Mouse (Mus musculus) right cerebral cortex, postnatal 4 days (tissue): ENCODE data around the gene Wfikkn2.
"Not testable (repeated sequence)": the region's sequence is repeated elsewhere in the genome, so short reads cannot be mapped to it uniquely, and the experiment has no call there.

Experiments
- DNase-seq: peaks from one replicate; pipeline ENCODE4 v3.0.0-alpha.2; 2022

Wfikkn2 gene

GRCm38 (mm10) chr11:94245955-94246788 is at the start of gene Wfikkn2:
Wfikkn2 (minus strand) TSS chr11:94246005.
- DNase-seq, result no peak

DNA sequence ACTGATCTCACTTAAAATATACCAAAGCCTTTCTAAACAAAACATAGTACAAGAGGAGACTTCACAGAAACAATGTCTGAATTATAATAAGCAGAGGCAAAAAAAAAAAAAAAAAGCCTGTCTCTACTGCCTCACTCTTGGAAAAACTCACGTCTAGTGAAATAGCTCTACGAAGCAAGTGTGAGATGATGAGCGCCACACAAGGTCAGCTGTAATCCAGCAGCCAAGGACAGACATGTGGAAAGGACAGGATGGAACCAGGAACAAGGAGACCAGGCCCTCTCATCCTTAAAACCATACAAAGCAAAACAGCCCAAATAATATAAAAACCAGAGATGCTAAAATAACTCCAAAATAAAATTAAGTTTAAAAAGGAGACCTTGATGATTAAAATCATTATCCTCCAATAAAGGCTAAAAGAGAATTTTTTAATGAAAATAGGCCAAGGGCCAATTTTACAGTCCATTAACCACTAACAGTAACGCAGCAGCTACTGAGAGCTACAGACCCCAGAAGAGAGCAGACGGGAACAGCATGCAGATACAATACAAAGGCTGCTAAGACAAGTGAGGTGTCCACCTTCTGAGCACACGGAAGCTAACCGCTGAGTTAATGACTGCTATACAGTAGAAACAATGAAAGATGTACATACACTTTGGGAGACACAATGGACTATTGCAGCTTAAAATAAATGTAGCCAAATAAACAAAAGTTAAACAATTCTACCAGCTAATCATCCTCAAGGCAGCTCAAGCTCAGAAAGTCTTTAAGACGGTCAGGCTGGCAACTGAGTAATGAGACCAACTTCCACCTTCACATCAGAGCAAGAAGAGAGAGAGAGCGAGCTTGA is 49.4 kb upstream of the Wfikkn2 start:
- DNase-seq, result no peak

DNA sequence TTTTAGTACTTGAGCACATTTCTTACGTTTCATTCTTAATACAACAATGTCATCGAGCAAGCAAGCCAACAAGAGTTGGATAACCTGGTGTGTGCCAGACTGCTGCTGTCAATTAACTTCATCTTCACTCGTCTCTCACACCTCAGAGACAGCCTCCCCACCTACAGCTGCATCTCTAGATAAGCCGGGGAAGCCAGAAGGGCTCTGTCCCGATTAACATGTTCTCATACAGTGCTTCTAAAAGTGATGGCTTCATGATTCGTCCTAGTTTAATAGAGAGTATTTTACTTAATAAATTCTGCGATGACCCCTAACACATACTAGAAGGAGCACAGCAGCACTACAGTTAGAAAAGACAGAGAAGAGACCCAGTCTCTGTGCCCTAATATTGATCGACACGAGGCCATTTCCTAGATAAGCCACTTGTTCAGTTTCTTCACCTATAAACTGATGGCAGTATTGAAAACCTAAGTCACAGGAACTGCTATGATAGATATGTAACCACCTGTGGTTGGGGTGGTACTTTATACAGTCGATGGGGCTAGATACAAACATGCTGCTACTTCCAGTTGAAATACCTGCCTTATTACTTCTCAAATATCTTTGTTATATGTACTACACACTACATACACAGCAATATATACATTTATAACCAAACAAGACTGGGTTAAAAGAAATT is 44.4 kb upstream of the Wfikkn2 start:
- no peak for DNase-seq

GRCm38 (mm10) chr11:94287105-94287504 is 41.3 kb upstream of the Wfikkn2 start:
- no peak for DNase-seq

DNA sequence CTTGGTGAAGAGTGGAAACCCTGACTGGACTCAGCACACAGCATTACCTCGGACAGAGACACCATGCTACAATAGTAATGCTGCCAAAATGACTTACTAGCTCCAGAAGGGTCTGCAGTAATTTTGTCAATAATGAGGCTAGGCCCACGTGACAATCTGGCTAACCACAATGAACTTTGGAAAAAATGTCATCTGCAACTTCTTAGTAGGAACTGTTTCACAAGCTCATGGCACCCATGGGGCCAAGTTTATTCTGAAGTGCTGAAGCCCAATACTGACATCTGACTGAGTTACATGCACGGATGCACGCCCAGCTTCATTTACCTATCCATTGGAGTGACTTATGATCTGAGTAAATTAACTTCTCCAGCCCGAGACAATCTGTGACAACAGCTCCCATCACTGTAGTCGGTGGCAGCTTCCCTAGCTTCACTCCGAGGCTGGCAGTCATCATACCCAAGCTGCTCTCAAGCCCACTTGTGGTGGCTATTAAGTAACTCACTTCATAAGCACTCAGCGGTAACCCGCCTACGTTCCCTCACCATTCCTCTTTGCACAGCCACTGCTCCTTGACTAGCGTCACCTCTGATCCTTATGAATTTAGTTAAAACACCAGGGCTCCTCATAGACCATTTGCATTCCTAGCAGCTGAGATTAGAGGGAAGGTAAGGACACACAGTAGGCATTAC is 40.2 kb upstream of the Wfikkn2 start:
- DNase-seq, result no peak

GRCm38 (mm10) chr11:94283536-94284099 is 37.8 kb upstream of the Wfikkn2 start:
- DNase-seq, result no peak

DNA sequence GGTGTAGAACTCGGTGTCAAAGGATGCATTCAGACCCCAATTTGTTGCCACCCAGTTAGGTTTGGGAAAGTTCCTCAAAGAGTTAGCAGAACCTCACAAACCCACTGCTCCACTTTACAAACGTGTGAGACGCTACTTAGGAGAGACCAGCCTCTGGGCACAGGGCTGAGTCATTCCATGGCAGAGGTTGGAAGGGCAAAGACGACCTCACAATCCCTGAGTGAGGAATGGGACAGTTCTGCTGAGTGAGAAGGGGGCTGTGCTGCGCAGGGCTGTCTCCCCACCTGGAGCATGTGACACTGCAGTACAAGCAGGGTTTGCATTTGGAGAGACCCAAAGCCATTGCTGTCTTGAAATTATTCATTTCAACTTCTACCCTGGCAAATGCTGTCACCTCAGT is 36.5 kb upstream of the Wfikkn2 start:
- DNase-seq, result no peak

DNA sequence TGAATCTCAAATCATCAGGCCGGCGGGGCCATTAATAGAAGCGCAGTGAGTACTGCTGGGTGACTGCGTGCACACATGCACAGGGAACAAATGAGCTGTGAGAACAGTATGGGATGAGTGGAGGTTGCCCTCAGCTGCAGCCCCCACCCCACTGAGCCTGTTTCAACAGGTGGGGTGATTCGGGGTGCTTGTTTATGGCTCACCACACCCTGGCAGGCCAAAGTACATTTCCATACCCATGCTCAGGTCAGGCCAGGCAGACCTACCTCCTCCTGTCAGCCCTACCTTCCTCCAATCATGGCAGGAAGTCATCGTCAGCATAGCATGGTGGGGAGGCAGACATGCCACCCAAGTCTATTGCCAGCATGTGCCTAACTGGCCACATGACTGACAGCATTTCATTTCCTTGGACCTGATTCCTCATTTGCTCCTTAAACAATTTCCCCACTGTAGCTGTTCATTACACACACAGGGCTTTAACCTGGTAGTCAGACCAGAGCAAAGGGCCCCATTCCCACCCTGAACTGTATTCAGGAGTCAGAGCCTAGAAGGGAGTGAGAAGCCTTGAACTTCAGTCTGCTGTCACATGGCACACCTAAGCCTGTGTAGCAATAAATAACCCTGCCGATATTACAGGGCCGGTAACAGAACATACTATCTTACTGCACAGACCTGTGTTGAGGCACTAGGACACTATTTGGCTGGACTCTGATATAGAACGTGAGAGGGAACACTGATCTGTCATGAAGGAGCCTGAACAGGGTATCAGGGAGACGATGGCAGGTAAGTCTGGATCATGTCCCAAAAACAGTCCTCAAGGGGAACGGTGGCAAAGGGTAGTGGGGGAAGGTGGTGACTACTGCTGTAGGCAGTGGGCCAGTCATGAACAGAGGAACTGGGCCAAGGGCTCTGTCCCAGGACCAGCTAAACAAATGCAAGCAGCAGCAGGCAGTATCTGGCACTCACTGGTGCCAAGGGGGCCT is 35.7 kb upstream of the Wfikkn2 start, which contains the start of gene Gm21885:
Gene Gm21885 (plus strand): TSS at position 675 of the 983 bp plus-strand sequence.
- no peak for DNase-seq

DNA sequence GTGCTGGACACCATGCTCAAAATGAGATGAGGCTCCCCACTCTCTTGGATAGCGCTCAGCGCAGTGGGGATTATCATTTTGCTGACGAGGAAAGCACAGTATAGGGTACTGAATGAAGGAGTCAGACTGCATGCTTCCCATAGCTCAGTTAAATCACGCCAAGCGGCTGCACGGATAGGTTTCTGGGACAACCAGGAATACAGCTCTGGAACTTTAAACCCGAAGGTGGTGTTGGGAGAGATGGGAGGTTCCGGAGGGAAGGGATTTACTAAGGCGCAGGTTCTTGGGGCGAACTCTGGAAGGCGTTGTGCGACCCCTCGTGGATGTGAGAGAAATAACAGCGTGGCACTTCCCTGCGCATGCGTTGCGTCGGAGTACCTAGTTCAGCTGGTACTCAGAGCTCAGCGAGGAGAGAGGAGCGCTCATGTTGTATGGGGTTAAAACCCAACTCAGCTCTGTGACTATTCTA is 31.1 kb upstream of the Wfikkn2 start:
- peak; percentile 88 for DNase-seq

GRCm38 (mm10) chr11:94275686-94276085 is 29.9 kb upstream of the Wfikkn2 start:
- DNase-seq, result no peak

GRCm38 (mm10) chr11:94275226-94275625 is 29.4 kb upstream of the Wfikkn2 start:
- DNase-seq, result no peak

DNA sequence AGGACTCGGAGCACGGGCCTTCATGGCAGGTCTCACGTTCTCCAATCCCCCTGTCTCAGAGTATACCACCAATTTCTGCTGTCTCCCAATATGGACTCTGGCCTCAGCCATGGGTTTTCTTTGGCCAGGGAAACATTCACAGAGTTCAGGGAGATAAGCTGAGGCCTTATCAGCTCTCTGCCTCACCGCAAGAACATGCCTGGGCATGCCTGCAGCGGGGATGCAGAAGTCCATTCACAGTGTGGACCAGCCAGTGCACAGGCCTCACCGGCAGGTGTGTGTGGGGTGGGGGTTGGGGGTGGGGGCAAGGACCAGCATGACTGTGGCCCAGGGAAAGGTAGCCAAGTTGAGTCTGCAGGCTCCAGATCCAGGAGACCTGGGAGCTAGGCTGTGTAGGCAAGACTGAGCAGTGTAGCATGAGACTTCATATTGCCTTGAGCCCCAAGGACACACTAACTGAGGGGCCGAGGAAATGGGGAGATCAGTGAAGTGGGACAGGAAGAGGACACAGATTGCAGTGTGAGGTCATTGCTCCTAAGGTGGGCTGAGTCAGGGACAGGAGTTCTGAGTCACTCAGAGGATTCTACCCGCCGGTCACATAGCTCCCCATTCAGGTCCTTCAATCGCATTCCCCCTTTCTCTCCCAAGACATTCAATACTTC is 28.5 kb upstream of the Wfikkn2 start:
- no peak for DNase-seq

GRCm38 (mm10) chr11:94272960-94273927 is 27.4 kb upstream of the Wfikkn2 start:
- no peak for DNase-seq

- DNase-seq, result no peak
Measured at GRCm38 (mm10) chr11:94271015-94271414, 25.2 kb upstream of the Wfikkn2 start.

DNA sequence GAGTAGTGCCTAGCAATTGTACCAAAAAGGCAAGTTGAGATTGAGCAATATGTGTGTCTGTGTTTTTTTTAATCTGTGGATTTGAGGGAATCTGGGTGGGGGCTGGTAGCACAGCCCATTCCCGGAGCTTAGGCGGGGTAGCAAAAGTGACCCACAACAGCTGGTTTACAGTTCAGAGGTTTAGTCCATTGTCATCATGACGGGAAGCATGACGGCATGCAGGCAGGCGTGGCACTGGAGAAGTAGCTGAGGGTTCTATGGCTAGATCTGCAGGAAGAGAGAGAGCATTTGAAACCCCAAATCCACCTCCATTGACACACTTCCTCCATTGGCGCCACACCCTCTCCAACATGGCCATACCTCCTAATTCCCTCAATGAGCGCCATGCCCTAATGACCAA is 24.1 kb upstream of the Wfikkn2 start:
- no peak for DNase-seq

DNA sequence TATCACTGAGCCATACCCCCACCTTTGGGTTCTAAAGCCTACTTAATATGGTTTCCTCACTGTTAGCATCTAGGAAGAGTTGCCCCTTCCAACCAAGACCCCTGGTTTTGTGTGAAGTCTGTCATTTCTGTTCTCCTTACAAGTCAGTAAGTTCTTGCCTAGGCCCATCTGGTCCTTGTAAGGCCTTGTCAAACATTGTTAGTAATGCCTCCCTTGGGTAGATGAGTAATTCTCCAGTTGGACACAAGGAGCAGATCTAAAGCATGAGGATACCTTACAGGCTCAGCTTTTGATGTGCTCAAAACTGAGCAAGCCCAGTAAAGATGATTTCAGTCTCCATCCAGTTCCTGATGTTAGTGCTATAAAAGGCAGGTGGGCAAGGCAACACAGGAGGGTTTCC is 23.0 kb upstream of the Wfikkn2 start:
- DNase-seq, result no peak

GRCm38 (mm10) chr11:94266155-94266554 is 20.4 kb upstream of the Wfikkn2 start:
- DNase-seq, result not testable (repeated sequence)

DNA sequence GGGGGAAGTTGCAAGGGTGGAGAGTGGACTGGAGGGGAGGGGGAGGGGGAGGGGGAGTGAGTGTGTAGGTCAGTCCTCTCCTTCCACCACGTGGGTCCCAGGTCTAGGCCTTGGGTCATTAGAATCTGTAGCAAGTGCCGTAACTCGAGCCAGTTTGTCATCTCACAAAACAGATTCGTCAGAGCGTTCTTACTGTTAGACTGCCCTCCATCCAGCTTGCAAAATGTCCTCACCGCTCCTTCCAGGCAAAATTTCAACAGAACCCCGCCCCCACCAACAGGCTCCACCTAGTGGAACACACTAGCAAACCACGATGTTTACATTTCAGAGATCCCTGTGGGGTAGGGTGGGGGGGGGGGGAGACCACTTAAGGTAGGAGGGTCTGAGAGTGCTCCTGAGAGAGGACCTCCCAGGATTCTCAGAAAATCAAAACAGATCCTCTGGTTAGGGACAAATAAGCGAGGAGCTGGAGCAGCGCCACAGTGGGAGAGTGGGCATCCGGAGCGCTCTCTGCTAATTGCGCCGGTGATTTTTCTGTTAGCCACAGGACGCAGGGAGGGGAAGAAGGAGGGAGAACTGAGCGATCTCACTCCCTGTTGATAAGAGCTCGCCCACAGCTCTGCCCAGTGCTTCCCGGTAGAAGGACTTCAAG is 19.5 kb upstream of the Wfikkn2 start:
- DNase-seq, result peak; percentile 66
